Mouse (Mus musculus) embryonic fibroblast, embryonic 13.5 days (primary cell): ENCODE data around the gene Zfp964. TPM values are rescaled to one million over a fixed set of nuclear protein-coding genes. Genes with fewer than 3 reads are reported as not detected.
"Not testable (repeated sequence)": the region's sequence is repeated elsewhere in the genome, so short reads cannot be mapped to it uniquely, and the experiment has no call there.

ENCODE experiments used
- H3K27ac ChIP-seq: 2 replicates; pipeline ENCODE4 v1.5.1; 2012; ENCODE audit warnings: low read length, control low read depth, inconsistent platforms; ENCODE audit not compliant: insufficient read depth
- H3K4me1 ChIP-seq: 2 replicates; pipeline ENCODE4 v1.6.1; 2011; ENCODE audit warnings: low read length; ENCODE audit not compliant: control insufficient read depth, insufficient read depth
- H3K4me3 ChIP-seq: 2 replicates; pipeline ENCODE4 v1.5.1; 2011; ENCODE audit warnings: mild to moderate bottlenecking, control low read depth, low read length; ENCODE audit not compliant: insufficient read depth
- CTCF ChIP-seq: IDR thresholded peaks from 2 replicates; pipeline ENCODE4 v1.5.1; 2011; ENCODE audit warnings: mild to moderate bottlenecking, control low read depth, low read length, moderate library complexity, borderline replicate concordance; ENCODE audit not compliant: insufficient read depth
- POLR2A ChIP-seq: IDR thresholded peaks from 2 replicates; pipeline ENCODE4 v1.6.1; 2011; ENCODE audit warnings: low read depth, mild to moderate bottlenecking, control low read depth, low read length, moderate library complexity
- polyA plus RNA-seq: library from polyadenylated mRNA; stranded (reverse); fragments of >200 nt; gene quantifications from 2 replicates; pipeline ENCODE4 v1.2.4, GENCODE M21; 2011; ENCODE audit warnings: low read depth; ENCODE audit not compliant: missing spikeins, insufficient read length

Gene Zfp964
- 2.5 and 2.7 TPM in 2 replicates for polyA plus RNA-seq

GRCm38 (mm10) chr8:69654358-69654981 is at the start of gene Zfp964:
Zfp964 (plus strand) TSS chr8:69654479.
- Histone ChIP-seq H3K27ac (peak within 1 kb of the TSS; percentile 38; the same call in 1 of the 2 replicates), H3K4me3 (peak within 1 kb of the TSS; percentile 39), H3K4me1 (no peaks in the 10 kb centered on the region; the same call in 1 of the 2 replicates)
- TF ChIP-seq CTCF (no peak), POLR2A (peak; percentile 90)

GRCm38 (mm10) chr8:69614687-69615086 is 39.6 kb upstream of the Zfp964 start:
- no peak overlapping the region for H3K4me3 ChIP-seq
- no peak for TF ChIP-seq CTCF
- TF ChIP-seq POLR2A, result no peak
- no peaks in the 10 kb centered on the region for H3K4me1 ChIP-seq
- H3K27ac ChIP-seq, result no peak overlapping the region

- H3K4me3 ChIP-seq, result no peak overlapping the region
- no peak for TF ChIP-seq POLR2A
- no peak for TF ChIP-seq CTCF
- no peaks in the 10 kb centered on the region for H3K4me1 ChIP-seq
- no peak overlapping the region for H3K27ac ChIP-seq
Observed at GRCm38 (mm10) chr8:69618078-69618477, 36.2 kb upstream of the Zfp964 start.

GRCm38 (mm10) chr8:69625095-69625789 is 29.0 kb upstream of the Zfp964 start, which contains the start of gene Zfp868:
Zfp868 (minus strand) TSS chr8:69625548.
- Histone ChIP-seq H3K27ac (peak within 1 kb of the TSS; percentile 92), H3K4me1 (no peaks in the 10 kb centered on the region), H3K4me3 (peak within 1 kb of the TSS; percentile 79)
- TF ChIP-seq CTCF (peak; percentile 33; the same call in 1 of the 2 replicates), POLR2A (peak; percentile 76)

GRCm38 (mm10) chr8:69653808-69654357 is 396 bp upstream of the Zfp964 start:
- H3K4me1 ChIP-seq, result no peaks in the 10 kb centered on the region; the same call in 1 of the 2 replicates
- no peak overlapping the region for H3K27ac ChIP-seq
- no peak for TF ChIP-seq POLR2A
- no peak for TF ChIP-seq CTCF
- no peak overlapping the region for H3K4me3 ChIP-seq

- TF ChIP-seq POLR2A (no peak), CTCF (no peak)
- Histone ChIP-seq H3K4me3 (no peak overlapping the region), H3K27ac (no peak overlapping the region), H3K4me1 (no peaks in the 10 kb centered on the region)
Observed at GRCm38 (mm10) chr8:69661294-69661693, 7.0 kb downstream of the Zfp964 start.

- H3K4me1 ChIP-seq, H3K4me3 ChIP-seq, H3K27ac ChIP-seq: not testable (repeated sequence)
Observed at GRCm38 (mm10) chr8:69665051-69665450, 10.8 kb downstream of the Zfp964 start.

GRCm38 (mm10) chr8:69701810-69702209 is 47.5 kb downstream of the Zfp964 start:
- TF ChIP-seq POLR2A, result no peak
- TF ChIP-seq CTCF, result no peak
- H3K4me3 ChIP-seq, result no peak overlapping the region
- H3K27ac ChIP-seq, result no peak overlapping the region
- H3K4me1 ChIP-seq, result no peaks in the 10 kb centered on the region

- H3K4me1 ChIP-seq, H3K27ac ChIP-seq, H3K4me3 ChIP-seq: not testable (repeated sequence)
Observed at GRCm38 (mm10) chr8:69710624-69711023, 56.3 kb downstream of the Zfp964 start, which contains the start of gene Zfp869. Zfp869 (minus strand) TSS chr8:69710724.

- H3K4me1 ChIP-seq, result peaks cover 5% of the 10 kb centered on the region
- no peak overlapping the region for H3K4me3 ChIP-seq
- no peak overlapping the region for H3K27ac ChIP-seq
- TF ChIP-seq CTCF (no peak), POLR2A (no peak)
Observed at GRCm38 (mm10) chr8:69713516-69713915, 59.2 kb downstream of the Zfp964 start.
